Mouse (Mus musculus): Measurements from ENCODE around the gene Myo18a.
"Not testable (repeated sequence)": the region's sequence is repeated elsewhere in the genome, so short reads cannot be mapped to it uniquely, and the experiment has no call there.

Myo18a gene

DNA sequence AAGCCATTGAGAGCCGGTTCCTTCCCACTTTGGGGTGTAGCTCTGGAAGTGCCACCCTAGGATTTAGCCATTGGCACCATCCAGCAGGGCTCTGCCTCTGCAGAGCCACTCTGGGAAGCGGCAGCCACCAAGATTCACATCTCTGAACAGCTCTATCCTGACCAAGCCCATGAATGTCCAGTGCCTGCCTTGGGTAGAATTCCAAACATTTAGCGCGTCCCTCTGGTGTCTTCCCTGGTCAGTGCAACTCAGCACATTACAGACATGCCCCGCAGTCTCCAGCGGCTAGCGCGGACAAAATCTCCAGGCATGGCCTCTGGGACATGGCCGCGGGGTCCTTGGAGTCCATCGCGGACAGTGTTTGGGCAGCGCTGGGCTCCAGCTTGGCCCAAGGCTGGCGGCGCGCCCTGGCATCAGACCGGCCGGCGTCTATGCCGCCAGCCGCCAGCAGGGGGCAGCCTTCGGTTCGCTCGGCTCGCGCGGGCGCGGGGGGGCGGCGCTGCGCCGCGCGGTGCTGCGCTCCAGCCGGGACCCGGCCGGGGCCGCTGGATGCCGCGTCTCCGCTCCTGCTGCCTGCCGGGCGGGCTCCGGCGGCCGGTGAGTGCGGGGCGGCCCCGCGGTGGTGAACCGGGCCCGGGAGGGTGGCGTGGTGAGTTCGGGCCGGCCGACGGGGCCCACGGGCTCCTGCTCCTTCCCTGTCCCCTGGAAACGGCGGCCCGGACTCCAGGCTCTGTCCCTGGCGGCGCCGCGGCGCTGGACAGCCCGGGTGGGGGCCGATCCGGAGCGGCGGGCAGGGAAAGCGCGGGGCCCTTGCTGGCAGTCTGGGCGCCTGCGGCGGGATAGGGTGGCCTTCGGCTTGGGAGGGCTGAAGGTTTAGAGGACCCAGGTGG is at the start of gene Myo18a:
Gene Myo18a, plus strand, starts transcription at position 464 of the 890 bp plus-strand sequence.
- peak; percentile 90 for DNase-seq (ENCODE audit: low spot score)

DNA sequence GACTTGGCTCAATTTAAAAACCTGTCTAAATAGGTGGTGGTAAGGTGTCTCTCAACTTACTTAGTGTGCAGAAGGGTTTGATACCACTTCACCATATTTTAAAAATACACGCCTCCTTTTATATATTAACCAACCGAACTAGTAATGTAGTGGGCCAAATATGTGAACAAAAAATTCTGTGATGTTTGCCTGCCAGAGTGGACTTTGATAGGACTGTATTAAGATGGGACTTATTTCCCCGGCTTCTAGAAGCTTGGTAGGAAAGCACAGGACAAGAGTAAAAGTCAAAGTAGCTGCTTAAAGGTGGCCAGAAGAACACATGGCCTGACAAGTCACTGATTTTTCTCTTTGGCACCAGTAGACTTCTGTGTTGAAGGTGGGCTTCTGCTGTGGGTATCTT is 49.3 kb upstream of the Myo18a start:
- DNase-seq (ENCODE audit: low spot score): no peak

DNA sequence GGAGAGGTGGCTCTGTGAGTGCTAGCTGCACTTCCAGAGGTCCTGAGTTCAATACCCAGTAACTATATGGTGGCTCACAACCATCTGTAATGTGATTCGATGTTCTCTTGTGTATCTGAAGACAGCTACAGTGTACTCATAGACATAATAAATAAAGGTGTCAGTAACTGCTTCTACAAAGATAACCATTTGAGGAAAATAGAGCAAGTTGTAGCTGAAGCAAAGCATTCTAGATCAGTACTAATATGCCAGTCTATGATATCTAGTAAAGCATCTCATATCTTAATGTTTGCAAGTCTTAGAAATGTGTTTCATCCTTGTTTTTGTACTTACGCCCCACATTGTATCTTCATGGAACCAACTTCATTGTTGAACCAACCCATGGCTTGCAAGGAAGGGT is 44.0 kb upstream of the Myo18a start:
- no peak for DNase-seq (ENCODE audit: low spot score)

DNA sequence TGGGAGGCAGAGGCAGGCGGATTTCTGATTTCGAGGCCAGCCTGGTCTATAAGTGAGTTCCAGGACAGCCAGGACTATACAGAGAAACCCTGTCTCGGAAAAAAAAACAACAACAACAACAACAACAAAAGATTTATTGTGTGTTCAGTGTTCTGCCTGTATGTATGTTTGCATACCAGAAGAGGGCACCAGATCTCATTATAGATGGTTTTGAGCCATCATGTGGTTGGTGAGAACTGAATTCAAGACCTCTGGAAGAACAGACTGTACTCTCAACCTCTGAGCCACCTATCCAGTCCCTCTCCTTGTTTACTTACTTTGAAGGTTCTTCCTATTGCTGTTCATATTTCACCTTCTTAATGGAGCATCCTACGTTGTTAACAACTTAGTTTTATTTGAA is 41.7 kb upstream of the Myo18a start:
- DNase-seq (ENCODE audit: low spot score): no peak

DNA sequence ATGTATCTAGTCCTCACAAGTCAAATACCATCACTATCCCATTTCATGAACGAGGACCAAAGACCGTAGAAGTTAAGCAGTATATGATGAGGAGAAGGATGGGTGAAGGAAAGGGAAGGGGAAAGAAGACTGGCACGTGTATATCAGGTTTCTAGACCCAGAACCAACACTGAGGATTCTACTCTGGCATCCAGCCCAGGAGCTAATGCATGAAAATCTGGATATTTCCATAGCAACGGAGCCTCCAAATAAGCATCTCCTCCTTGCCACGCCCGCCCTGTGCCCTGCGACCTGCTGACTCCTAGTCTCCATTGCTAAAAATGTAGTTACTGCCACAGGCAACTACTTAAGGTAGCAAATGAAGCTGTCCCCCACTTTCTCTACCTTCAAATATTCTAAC is 38.3 kb upstream of the Myo18a start:
- no peak for DNase-seq (ENCODE audit: low spot score)

DNA sequence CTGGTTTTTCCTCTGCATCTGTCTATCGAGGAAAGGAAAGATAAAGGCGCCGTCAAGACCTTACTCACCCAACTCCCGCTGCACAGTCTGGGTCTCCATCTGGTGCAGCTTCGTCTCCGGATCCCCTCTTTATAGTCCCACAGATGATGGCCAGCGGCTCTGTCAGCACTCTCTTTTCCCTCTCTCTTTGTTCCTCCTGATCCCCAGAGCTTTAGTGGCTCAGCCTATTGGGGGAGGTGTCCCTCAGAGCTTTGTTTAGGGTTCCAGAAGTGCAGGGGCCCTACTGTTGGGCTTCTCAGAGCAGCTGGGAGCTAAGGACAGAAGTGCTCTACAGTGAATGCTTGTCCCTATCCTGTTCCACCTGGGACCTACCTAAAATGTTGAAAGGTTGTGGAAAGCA is 37.9 kb upstream of the Myo18a start, which contains the start of gene Cryba1:
Gene Cryba1, minus strand, starts transcription at position 101 of the 400 bp plus-strand sequence.
- no peak for DNase-seq (ENCODE audit: low spot score)

DNA sequence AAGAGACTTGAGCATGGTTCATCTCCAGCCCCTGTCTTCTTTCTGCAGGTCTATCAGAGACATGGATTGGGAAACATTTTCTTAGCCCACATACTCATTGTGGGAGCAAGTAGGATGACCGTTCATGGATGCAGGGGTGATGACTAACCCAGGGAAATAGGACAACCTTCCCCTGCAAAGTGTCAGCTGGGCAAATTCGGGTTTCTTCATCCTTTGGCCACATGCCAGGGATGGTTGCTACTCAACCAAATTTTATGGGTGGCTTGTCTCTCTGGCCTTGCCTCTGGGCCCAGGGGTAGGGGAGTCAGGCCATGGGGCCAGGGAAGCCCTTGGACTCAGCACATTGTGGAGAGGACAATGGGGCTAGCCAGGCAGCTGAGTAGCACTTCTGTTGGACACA is 34.5 kb upstream of the Myo18a start:
- DNase-seq (ENCODE audit: low spot score): no peak

DNA sequence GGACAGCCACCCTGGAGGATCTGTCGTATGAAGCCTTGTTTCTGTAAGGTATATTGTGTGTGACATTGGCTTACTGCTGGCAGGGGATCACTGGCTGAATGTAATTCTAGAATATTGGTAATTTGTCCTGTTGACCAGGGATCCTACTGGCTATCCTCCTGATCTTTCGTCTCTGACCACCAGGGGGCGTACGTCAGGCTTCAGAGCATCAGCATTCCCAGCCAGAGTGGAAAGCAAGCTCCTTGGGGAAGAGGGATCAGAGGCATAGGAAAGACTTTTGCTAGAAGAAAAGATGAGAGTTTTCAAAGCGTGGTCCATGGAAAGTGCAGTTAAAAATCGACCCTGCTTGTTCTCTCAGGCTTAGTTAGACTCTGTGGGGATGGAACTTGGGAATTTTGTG is 25.8 kb upstream of the Myo18a start:
- peak; percentile 75 for DNase-seq (ENCODE audit: low spot score)

DNA sequence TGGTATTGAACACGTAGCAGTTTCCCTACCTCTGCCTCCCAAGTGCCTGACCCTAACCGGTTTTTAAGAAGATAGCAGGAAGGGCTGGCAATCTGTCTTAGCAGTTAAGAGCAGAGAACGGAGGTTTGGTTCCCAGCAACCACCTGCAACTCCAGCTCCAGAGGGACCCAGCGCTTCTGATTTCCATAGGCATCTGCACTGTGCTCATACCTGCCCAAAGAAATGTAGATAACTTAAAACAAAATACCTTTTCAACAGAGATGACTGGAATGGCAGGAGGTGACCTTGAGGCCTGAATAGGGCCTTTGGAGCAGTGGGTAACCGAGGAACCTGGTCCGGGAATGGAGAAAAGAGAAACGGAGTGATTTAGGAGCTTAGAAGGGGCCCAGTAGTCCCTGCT is 24.5 kb upstream of the Myo18a start:
- DNase-seq (ENCODE audit: low spot score): no peak

DNA sequence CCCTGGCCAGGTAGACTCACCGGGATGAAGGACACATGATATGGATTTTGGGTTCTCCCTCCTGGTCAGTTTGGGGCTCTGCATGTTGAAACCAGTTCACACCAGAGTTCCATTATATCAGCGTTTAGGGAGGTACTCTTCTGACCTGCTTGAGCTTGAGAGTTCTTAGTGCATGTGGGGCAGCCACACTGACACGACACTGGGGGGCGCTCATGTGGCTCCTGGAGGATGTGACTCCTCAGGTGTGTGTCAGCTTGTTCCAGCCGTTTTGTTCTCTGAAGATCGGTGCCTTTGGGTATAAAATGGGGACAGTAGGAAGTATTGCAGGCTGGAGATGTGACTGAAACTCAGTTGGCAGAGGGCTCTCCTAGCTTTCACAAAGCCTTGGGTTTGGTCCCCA is 19.1 kb upstream of the Myo18a start:
- peak; percentile 36 for DNase-seq (ENCODE audit: low spot score)

DNA sequence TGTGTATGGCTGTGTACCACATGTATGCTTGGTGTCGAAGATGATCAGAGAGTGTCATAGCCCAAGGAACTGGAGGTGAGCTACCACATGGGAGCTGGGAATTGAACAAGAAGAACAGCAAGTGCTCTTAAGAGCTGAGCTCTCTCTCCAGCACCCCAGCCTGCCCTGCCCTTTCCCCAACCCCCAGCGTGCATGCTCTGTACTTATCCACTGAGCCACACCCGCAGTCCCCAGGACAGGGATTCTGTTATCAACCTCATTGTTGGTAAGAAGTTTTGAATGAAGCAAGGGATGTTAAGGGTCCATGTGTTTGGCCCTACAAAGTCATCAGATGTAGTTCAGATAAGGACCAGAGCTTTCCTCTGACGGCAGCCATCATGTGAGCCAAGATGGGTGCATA is 16.4 kb upstream of the Myo18a start:
- no peak for DNase-seq (ENCODE audit: low spot score)

DNA sequence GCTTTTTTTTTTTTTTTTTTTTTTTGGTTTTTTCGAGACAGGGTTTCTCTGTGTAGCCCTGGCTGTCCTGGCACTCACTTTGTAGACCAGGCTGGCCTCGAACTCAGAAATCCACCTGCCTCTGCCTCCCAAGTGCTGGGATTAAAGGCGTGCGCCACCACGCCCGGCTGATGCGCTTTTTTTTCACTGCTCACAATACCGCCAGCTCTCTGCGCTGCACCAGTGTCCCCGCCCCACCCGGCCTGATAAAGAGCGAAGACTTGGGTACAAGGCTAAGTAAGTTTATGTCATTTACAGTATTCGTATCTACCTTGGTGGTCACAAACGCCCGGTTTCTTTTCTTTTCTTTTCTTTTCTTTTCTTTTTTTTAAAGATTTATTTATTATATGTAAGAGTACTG is 15.9 kb upstream of the Myo18a start:
- DNase-seq (ENCODE audit: low spot score): not testable (repeated sequence)

DNA sequence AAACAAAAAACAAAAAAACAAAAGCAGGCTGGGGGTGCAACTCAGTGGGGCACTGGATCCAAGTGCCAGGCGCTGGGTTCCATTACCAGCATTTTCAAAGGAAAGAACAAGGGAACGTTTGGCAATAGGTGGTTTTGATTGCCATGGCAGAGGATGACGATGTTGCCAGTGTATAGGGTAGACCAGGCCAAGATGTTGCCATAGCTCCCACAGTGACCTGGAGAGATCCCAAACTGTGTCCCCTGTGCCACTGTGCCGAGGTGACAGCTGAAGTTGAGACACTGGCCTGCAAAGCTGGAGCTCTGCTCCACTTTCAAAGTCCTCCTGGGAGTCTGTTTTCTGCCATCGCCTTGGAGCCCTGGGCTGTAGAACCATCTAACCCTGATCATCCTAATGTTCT is 14.1 kb upstream of the Myo18a start:
- no peak for DNase-seq (ENCODE audit: low spot score)

DNA sequence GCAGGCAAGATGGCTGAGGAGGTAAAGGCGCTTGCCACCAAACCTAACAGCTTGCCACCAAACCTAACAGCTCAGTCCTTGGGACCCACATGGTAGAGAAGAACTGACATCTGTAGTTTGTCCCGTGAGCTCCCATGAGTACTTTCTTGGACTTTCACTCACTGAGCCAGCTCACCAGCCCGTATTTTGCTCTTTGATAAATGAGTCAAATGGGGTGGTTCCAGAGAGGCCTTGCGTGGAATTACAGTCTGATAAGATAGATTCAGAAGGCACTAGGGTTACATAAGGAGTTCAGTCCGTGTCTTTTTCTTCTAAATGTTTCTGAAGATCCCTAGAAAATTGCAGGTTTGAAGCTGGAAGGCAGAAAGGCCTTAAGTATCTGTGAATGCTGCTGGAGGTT is 10.5 kb upstream of the Myo18a start:
- DNase-seq (ENCODE audit: low spot score): no peak

DNA sequence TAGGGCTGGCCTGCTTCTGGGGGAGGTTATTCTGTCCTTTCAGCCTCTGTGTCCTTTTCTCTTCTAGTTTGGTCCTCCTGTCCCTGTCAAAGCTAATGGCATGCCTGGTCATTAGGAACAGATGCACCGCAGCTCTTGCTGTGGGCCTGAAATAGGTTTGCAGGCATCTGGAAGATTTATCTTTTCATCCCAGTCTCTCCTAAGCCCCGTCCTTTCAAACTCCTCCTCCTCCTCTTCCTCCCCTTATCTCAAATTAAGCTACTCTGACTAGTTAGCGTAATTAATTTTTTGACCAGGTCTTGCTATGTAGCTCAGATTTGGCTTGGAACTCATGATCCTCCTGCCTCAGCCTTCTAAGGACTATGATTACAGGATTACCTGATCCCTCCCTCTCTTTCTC is 9.6 kb upstream of the Myo18a start:
- DNase-seq (ENCODE audit: low spot score): no peak

DNA sequence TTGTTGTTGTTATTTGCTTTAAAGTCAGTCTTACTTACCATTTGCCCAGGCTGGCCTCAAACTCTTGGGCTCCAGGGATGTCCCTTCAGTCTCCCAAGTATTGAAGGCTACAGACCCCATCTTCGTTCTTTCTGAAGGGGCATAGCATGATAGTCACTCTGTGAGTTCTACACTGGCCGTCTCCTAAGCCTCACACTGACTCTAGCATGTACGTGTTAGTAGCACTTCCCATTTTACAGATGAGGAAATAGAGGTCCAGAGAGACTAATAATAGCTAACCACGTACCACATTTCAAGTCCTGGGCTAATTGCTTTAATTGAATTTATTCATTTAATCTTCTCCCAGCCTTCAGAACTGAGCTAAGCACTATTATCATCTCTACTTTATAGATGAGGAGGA is 3.0 kb upstream of the Myo18a start:
- DNase-seq (ENCODE audit: low spot score): no peak

DNA sequence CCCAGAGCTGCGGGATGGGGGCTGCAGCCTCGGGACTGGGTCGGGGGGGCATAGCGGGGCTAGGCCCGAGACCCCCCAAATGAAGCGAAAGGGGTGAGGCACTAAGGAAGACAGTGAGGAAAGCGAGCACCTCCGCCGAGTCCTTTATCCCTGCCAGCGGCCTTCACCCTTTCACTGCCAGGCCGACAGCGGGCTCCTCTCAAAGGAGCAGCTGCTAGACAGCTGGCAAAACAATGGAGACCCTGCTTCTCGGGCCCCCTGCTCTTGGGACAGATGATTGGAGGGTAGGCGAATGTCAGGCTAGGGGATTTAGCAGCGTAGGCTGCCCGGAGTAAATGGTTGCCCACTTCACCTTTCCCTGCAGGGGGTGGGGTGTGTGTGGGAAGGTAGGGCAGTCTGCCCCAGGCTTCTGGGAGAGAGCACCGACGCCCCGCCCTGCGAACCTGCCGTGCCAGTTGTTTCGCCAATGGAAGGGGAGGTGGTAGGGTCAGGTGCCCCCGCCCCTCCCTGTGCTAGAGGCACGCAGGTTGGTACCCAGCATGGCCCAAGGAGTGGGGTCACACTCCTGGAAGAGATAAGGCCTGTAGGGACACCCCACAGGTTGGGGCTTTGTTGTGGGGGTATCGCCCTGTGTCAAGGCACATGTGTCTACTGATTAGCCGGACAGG is 761 bp downstream of the Myo18a start:
- DNase-seq (ENCODE audit: low spot score): peak; percentile 65

DNA sequence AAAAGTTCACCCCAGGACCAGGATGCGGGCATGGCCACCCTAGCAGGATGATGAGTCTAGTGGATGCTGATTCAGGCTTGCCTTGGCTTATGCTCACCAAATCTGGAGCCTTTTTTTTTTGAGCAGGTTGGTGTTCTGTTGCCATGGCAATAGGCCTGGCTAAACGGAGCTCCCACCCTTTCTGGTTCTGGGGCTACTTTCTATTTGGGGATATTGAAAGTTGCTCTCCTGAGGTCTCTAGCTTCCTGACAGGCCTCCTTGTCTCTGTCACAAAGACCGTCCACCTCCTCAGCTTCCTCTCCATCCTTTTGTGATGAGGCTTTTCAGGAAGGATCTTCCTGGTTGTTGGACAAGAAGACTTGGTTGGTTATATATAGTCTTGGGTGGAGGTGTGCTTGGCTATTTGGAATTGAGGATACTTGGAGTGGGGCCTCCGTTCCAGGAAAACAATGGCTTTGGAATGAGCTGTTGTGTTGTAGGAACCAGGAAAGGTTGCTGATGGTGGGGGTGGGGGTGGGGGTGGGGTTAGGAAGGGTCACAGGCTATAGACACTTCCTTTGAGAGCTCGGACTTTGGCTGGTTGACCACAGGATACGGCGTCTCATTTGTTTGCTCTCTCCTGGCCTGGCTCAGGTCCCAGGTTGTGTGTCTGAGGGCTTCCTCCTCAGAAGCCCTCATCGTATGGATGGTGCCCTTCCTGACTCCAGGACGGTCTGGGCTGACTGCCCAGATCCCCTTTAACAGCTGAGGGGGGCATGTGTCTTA is 1.8 kb downstream of the Myo18a start:
- DNase-seq (ENCODE audit: low spot score): no peak

DNA sequence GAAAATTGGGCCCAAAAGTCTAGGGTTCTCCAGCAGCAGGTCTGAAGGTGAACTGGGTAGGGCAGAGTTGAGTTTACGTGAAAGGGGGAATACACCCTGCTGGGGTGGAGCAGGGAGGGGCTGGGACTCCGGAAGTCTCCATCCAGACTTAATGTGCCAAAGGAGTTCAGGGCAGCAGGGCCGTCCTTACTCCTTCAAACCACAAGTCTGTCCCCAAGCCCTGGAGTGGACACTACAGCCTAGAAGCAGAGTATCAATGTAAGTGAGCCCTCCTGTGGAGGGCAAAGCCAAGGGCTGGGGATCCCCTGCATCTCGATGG is 2.4 kb downstream of the Myo18a start:
- no peak for DNase-seq (ENCODE audit: low spot score)

DNA sequence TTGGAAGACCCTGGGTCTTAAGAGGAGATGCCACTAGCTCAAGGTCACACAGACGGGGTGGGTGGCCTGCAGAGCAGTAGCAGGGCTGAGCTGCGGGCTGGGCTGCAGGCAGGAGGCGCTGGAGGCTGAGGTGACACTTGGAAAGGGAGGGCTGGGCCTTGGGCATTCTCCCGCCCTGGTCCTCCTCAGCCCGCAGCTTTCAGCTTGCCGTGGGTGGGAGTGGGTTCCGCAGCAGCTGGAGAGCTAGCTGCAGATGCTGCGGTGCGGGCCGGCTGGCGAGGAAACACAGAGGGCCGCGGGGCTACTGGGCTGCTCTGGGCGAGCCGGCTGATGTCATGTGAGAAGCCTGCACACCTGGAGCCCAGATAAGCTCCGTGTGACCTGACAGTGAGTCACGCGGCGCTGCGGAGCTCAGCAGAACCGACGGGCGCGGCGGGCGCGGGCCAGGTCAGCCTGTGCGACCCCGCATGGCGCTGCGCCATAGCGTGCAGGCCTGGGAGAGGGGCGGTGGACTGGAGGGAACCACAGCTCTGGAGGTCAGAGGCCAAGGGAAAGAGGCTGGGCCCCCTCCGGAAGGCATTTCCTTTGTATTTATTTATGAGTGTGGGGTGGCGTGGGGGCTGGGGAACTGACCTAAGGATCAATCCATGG is 3.4 kb downstream of the Myo18a start:
- peak; percentile 65 for DNase-seq (ENCODE audit: low spot score)

DNA sequence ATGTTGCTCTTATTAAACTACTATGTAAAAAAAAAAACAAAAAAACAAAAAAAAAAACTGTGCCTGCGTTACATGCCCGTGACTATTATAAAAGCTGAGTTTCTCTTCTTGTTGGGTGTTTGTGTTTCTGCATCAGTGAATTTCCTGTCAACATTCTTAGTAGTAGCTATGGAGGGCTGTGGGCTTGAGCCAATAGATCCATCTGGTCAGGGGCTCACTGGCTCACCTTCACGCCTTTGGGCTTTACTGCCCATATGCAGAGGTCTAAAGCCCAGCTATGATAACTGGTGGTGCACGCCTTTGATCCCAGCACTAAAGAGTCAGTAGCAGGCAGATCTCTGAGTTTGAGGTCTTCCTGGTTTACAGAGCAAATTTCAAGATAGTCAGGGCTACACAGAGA is 6.5 kb downstream of the Myo18a start:
- no peak for DNase-seq (ENCODE audit: low spot score)

DNA sequence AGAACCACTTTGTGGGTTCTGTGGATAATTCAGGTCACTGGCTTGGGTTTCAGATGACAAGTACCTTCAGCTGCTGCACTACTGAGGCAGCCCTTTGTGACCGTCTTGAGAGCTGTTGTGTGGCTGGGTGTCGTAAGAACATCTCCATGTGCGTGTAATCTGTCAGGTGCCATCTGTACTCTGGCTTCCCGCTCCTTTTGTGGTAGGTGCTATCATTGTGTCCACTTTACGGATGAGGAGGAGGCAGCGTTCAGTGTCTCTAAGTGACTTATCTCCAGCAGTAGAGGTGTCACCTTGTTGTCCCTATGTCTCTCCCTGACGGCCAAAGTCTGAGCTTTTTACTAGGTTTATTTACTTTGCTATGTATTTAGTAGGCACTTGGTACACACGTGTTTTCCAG is 7.3 kb downstream of the Myo18a start:
- no peak for DNase-seq (ENCODE audit: low spot score)
